Mouse (Mus musculus) CD4-positive, CD25-positive, alpha-beta regulatory T cell, adult 2 months (primary cell): Measurements from ENCODE around the gene Olfr1034.
"Not testable (repeated sequence)": the region's sequence is repeated elsewhere in the genome, so short reads cannot be mapped to it uniquely, and the experiment has no call there.

Experiments used
- DNase-seq: peaks from one replicate; pipeline ENCODE4 v3.0.0-alpha.2; 2012; ENCODE audit warnings: low read depth, low spot score

The Olfr1034 gene

DNA sequence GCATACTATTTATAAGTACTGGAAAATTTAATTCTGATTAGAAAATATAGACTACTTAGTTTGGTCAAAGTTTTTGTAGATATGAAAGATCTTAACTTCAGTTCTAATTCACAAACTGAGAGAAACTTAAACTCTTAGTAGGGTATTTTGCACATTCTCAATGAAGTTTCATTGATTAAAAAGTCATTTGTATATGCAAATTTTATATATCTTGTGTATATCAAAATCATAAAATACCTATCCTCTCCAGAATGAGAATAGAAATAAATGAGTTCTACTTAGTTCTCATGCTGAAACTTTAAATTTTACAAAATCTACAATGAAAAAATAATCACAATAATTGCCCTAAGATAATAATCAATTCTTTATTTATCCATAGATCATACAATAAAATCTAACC lies at the start of gene Olfr1034:
Gene Olfr1034 (plus strand): TSS at position 301 of the 400 bp plus-strand sequence.
- DNase-seq: no peak

DNA sequence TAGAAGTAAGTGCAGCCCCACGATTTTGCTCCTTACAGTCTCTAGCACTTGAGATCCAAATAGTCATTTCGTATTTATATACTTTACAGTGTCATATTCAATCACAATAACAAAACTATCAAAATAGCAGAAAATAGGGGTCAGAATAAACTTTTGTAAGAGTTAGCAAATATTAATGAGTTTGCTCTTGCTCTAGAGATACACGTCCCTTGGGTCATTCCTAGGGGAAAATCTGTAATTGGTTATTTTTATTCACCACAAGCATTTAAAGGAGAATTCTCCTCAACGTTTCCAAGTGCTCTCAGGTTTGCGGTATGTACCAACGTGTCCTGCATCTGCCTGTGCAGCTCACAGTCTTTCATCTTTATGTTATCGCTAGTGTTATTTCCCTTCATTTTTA lies 40.4 kb upstream of the Olfr1034 start, which contains the start of gene Olfr1032:
Gene Olfr1032 (plus strand): TSS at position 301 of the 400 bp plus-strand sequence.
- DNase-seq: no peak

DNA sequence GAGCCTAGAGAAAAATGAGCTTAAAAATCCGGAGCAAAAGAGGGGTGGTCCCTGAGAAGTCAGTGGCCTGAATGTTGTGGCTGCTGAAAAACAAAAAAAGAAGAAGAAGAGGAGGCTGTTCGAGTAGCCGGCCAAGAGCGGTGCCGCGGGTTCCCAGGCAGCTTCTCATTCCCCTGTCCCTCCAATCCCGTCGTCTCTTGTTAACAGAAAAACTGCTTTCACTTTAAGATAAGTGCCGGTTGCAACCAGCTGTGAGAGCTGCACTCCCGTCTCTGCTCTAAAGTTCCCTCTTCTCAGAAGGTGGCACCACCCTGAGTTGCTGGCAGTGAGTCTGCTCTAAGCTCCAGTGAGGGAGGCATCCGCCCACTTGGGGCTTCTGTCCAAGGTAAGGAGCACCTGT lies 25.3 kb upstream of the Olfr1034 start, which contains the start of gene Olfr1033:
Gene Olfr1033 (plus strand): TSS at position 228 of the 400 bp plus-strand sequence.
- DNase-seq: not testable (repeated sequence)

DNA sequence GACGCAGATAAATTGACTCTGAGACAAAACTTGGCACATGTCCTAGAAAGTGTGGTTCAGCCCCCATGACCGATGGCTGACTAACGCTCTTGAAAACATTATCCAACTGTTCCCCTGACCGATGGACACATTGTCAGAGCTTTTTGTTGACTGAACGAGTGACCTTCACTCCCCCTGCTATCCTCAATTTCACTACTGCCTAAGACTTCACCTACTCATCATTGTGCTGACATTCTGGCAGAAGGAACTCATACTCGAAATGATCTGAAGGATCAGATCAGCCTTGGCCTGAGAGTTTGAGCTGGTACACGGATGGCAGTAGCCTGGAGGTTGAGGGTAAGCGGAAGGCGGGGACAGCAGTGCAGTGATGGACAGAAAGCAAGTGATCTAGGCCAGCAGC lies 24.1 kb upstream of the Olfr1034 start:
- DNase-seq: not testable (repeated sequence)

DNA sequence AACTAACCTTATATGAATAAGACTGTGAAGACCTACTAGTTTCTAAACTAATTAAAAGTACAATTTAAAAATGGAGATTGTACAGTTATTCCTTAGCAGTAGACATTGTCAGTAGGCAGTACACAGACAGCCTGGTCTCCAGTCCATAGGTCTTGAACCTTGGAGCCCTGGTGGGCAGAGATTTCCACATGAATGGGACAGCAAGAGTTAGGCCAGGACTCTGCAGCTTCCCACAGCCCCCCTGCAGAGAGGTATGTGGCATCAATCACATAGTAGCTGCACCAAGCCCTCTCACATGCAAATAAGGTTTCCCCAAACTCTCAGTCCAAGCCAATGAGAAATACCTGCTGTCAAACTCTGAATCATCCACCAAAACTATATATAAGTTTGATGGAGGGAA lies 5.1 kb downstream of the Olfr1034 start:
- not testable (repeated sequence) for DNase-seq

DNA sequence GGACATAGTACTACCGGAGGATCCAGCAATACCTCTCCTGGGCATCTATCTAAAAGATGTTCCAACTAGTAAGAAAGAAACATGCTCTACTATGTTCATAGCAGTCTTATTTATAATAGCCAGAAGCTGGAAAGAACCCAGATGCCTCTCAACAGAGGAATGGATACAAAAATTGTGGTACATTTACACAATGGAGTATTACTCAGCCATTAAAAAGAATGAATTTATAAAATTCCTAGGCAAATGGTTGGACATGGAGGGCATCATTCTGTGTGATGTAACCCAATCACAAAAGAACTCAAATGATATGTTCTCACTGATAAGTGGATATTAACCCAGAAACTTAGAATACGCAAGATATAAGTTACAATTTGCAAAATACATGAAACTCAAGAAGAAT lies 18.1 kb downstream of the Olfr1034 start:
- not testable (repeated sequence) for DNase-seq

DNA sequence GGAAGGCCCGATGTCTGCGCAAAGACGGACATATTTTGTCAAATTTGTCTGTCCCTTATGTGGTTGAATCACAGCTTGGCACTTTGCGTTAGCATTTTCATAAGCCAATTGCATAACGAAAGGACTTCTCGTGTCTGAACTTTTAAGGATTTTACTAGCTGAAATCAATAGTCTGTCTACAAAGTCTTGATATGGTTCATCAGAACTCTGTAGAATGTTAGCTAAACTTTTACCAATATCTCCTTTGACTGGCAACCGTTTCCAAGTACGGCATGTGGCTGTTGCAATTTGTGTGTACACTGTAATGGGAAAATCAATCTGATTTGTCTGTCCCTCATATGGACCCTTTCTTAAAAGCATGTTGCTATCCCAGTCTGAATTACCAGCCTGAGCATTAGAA lies 24.5 kb downstream of the Olfr1034 start:
- DNase-seq: no peak

DNA sequence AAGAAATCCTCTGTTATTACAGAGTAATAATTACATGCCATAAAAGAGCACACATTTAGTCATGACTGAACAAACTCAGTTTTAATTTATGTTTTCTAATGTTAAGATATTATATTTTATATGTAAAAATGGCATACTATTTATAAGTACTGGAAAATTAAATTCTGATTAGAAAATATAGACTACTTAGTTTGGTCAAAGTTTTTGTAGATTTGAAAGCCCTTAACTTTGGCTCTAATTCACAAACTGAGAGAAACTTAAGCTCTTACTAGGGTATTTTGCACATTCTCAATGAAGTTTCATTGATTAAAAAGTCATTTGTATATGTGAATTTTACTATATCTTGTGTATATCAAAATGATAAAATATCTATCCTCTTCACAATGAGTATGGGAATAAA lies 28.0 kb downstream of the Olfr1034 start, which contains the start of gene Olfr1036:
Gene Olfr1036 (plus strand): TSS at position 301 of the 400 bp plus-strand sequence.
- DNase-seq: not testable (repeated sequence)

DNA sequence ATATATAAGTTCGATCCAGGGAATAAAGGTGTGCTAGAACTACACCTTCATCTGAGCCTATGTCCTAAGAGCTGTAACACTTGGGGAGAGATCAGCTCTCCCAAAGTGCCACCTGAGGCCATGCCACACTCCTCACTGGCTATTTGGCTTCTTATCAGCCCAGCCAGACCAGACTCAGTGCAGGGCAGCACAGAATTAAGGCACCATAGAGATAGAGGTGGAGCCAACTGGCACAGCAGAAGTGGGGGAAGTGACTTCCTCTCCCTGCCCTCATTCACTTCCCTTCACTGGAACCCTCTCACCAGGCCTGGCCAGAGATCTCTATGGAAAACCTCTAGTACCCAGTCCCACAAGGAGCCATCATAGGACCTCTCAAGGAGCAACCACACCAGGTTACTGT lies 34.8 kb downstream of the Olfr1034 start:
- DNase-seq: not testable (repeated sequence)

DNA sequence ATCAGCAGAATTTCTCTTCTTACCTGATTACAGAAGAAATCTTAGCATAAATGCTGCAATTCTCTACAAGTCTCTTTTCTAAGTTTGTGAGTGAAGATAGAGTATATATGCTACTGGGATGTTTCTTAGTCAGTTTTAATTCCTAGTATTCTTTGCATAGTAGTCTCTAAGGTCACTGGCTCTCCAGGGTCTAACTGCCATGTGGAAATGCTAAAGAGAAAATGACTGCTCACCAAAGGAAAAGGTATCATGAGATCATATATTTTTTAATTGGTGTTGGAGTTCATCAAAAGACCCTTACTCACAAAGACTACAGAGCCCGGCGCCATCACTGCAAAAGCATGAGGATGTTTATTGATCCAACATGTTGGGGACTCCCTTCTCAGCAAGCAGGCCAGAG lies 41.6 kb downstream of the Olfr1034 start, which contains the start of gene Olfr1037:
Gene Olfr1037 (minus strand): TSS at position 101 of the 400 bp plus-strand sequence.
- DNase-seq: no peak
